Mouse (Mus musculus): ENCODE results near the gene Sae1.

Gene Sae1

GRCm38 (mm10) chr7:16355854-16356594 lies 31.6 kb downstream of the Sae1 start:
- no peak for DNase-seq

GRCm38 (mm10) chr7:16349999-16350398 lies 37.6 kb downstream of the Sae1 start:
- peak in 1 of 2 experiments; percentile 50 for DNase-seq

- DNase-seq = no peak
Observed at GRCm38 (mm10) chr7:16345297-16345696, 42.3 kb downstream of the Sae1 start.

- no peak for DNase-seq
Observed at GRCm38 (mm10) chr7:16344598-16344997, 43.0 kb downstream of the Sae1 start.

GRCm38 (mm10) chr7:16337733-16338132 lies 49.9 kb downstream of the Sae1 start:
- no peak for DNase-seq

- no peak for DNase-seq
Observed at GRCm38 (mm10) chr7:16329146-16329545, 58.5 kb downstream of the Sae1 start.

GRCm38 (mm10) chr7:16326607-16326971 lies 61.0 kb downstream of the Sae1 start:
- no peak for DNase-seq

- DNase-seq = peak; percentile 76 to 77
Observed at GRCm38 (mm10) chr7:16325920-16326606, 61.5 kb downstream of the Sae1 start.

- no peak for DNase-seq
Observed at GRCm38 (mm10) chr7:16324661-16325060, 62.9 kb downstream of the Sae1 start.

- DNase-seq = no peak
Observed at GRCm38 (mm10) chr7:16320479-16320878, 67.1 kb downstream of the Sae1 start.

- no peak for DNase-seq
Observed at GRCm38 (mm10) chr7:16319216-16319615, 68.4 kb downstream of the Sae1 start.

GRCm38 (mm10) chr7:16317094-16317493 lies 70.5 kb downstream of the Sae1 start:
- no peak for DNase-seq

- peak; percentile 52 to 71 for DNase-seq
Observed at GRCm38 (mm10) chr7:16315222-16315759, 72.3 kb downstream of the Sae1 start.

GRCm38 (mm10) chr7:16314221-16314775 lies 73.3 kb downstream of the Sae1 start:
- DNase-seq = no peak

- DNase-seq = peak; percentile 79 to 88
Observed at GRCm38 (mm10) chr7:16313481-16314220, 74.0 kb downstream of the Sae1 start.

- peak; percentile 73 to 85 for DNase-seq
Observed at GRCm38 (mm10) chr7:16312672-16313311, 74.8 kb downstream of the Sae1 start.

GRCm38 (mm10) chr7:16312011-16312671 lies 75.5 kb downstream of the Sae1 start:
- DNase-seq = peak; percentile 26 to 66

- no peak for DNase-seq
Observed at GRCm38 (mm10) chr7:16311453-16312004, 76.1 kb downstream of the Sae1 start.

- peak; percentile 31 to 45 for DNase-seq
Observed at GRCm38 (mm10) chr7:16310521-16311452, 76.8 kb downstream of the Sae1 start.

GRCm38 (mm10) chr7:16310020-16310520 lies 77.5 kb downstream of the Sae1 start:
- DNase-seq = peak; percentile 85 to 87
